Mouse (Mus musculus) MEL-GATA-1-ER (cell line): ENCODE measurements around the gene Pcgf2.
"Not testable (repeated sequence)": the region's sequence is repeated elsewhere in the genome, so short reads cannot be mapped to it uniquely, and the experiment has no call there.

Source experiments
- DNase-seq: peaks from one replicate; pipeline ENCODE4 v3.0.0-alpha.2; 2012; ENCODE audit warnings: low read depth; ENCODE audit errors: extremely low read depth

The Pcgf2 gene

DNA sequence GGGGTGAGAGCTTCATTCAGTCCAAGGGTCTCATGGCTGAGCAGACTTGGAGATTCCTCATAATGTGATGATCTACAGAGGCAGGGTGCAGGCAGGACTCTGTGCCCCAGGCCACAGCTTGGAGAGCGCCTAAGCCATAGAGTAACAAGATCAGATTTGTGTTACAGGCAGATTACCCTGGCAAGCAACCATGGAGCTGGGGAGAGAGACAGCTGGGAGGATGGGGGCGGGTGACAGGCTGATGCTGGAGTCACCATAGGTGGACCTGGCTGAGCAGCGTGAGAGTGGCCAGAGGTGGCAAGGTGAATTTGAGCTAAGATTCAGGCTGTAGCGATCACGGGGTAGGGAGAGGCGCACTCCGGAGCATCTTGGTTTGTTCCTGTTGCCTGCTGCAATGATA, 32.1 kb downstream of the Pcgf2 start:
- no peak for DNase-seq

DNA sequence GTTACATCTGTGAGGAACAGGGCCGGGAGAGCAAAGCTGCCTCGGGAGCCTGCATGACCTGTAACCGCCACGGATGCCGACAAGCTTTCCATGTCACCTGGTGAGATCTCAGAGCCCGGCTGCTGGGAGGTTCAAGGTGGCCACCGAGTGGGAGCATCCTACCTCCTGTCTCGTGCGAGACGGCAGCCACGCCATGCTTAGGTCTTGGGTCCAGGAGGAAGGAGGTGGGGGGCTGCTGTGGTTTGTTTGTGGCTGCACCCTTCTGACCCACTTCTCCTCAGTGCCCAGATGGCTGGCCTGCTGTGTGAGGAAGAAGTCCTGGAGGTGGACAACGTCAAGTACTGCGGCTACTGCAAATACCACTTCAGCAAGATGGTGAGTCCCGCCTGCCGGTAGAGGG, 33.5 kb downstream of the Pcgf2 start:
- no peak for DNase-seq

- DNase-seq, result no peak
Measured at GRCm38 (mm10) chr11:97666221-97666620, 34.1 kb downstream of the Pcgf2 start.

DNA sequence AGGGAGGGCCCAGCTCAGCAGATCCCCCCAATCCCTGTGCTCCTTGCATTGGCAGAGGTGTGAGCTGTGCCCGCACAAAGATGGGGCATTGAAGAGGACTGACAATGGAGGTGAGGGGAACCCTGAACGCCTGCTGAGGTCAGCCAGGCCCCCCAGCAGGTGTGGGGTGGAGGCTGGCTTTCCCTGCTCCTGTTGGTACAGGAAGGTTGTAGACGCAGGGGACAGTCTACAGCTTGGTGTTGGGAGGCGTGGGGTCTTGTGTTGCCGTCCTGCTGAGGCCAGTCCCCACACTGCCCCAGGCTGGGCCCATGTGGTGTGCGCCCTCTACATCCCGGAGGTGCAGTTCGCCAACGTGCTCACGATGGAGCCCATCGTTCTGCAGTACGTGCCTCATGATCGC, 34.9 kb downstream of the Pcgf2 start:
- no peak for DNase-seq

- DNase-seq, result no peak
Measured at GRCm38 (mm10) chr11:97664771-97665240, 35.5 kb downstream of the Pcgf2 start.

DNA sequence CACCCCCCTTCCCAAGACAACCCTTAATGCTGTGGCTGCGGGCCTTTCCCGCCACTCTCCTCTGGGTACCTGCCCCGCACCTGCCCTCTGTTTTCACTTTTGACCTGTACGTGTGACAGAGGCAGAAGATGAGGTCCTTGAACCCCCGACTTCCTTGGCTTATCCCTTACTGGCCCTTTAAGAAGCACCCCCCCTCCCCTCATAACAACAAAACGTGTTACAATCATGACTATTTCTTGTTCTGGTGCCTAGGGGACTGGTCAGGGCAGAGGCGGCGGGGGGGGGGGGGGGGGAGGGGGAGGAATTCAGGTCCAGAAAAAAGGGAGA, 36.0 kb downstream of the Pcgf2 start:
- no peak for DNase-seq

- DNase-seq, result no peak
Measured at GRCm38 (mm10) chr11:97663528-97664338, 36.6 kb downstream of the Pcgf2 start.

- no peak for DNase-seq
Measured at GRCm38 (mm10) chr11:97662893-97663527, 37.3 kb downstream of the Pcgf2 start, which contains the start of gene Mllt6. Gene Mllt6 (plus strand): TSS chr11:97663414.

GRCm38 (mm10) chr11:97662207-97662892, 37.9 kb downstream of the Pcgf2 start:
- DNase-seq, result no peak

- no peak for DNase-seq
Measured at GRCm38 (mm10) chr11:97661648-97662133, 38.6 kb downstream of the Pcgf2 start.

GRCm38 (mm10) chr11:97660734-97661647, 39.3 kb downstream of the Pcgf2 start:
- DNase-seq, result no peak

GRCm38 (mm10) chr11:97659990-97660714, 40.1 kb downstream of the Pcgf2 start:
- DNase-seq, result peak; percentile 41

- DNase-seq, result no peak
Measured at GRCm38 (mm10) chr11:97659267-97659989, 40.9 kb downstream of the Pcgf2 start.

- DNase-seq, result peak; percentile 51
Measured at GRCm38 (mm10) chr11:97658751-97659266, 41.5 kb downstream of the Pcgf2 start.

DNA sequence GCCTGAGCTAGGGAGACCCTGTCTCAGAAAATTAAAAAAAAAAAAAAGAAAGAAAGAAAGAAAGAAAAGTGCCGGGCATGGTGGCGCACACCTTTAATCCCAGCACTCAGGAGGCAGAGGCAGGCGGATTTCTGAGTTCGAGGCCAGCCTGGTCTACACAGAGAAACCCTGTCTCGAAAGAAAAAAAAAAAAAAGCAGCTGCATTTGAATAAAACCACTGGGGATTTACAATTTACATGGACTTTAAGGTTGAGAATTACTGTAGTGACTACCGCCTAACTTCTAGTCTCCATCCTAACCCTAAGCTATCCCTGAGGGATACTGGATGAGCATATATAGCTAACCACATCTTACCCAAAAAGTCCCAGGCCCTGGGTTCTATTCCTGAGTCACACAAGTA, 42.3 kb downstream of the Pcgf2 start:
- not testable (repeated sequence) for DNase-seq

DNA sequence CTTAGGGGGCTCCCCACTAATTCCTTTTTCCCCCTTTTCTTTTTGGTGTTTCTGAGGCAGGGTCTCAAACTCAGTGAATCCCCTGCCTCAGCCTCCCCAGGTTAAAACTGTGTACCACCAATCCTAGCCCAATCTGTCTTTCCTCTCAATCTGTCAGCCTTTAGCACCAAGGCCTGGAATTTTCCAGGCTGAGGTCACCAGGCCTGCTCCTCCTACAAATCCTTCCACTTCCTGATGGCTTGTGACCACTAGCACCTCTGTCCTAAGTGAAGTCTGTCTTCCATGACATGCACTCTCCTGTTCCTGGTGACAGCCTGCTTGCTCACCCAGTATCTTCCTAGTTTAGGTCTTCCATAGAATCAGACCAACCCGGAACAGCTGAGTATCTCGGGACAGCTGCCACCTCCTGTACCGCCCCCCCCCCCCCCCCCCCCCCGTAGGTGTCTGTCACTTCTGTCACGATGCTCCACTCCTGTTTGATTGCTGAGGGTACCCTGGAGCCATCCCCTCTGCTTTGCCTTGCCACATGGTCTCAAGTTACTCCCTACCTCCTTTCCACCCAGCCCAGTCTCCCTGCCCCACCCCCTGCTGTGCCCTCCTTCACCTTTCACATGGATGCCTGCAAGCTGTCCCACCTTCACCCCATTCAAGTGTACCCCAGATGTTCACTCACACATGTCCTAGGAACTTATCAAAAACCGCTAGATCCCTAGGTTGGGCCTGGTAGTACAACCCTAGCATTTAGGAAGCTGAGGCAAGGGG, 42.9 kb downstream of the Pcgf2 start:
- DNase-seq, result no peak

DNA sequence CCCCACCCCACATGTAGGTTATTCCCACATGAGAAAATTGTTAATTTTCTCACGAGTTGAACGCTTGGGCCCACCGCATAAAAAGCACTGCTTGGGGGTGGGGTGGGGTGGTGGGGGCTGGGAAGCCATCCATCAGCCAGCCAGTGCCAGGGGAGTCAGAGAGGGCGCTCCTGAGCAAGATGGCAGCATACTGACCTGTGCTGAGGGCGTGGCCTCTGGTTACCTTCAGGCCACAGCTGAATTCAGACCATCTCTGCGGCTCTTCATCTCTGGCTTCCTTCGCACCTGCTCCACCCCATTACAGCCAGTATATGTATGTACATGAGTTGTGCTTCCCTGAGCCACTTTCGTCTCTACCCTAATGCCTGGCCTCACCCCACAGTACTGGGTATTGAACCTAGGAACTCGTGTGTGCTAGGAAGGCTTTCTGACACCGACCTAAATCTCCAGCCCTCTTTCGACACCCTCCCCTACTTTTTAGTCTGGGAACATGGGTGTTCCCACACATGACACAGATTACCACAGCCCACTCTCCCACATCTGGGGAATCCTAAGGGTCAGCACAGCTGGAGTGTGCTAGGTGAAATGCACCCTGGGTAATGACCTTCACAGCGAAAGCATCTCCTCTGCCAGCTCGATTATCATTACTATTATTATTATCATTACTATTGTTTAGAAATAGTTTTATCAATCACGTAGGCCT, 43.9 kb downstream of the Pcgf2 start:
- DNase-seq, result no peak

DNA sequence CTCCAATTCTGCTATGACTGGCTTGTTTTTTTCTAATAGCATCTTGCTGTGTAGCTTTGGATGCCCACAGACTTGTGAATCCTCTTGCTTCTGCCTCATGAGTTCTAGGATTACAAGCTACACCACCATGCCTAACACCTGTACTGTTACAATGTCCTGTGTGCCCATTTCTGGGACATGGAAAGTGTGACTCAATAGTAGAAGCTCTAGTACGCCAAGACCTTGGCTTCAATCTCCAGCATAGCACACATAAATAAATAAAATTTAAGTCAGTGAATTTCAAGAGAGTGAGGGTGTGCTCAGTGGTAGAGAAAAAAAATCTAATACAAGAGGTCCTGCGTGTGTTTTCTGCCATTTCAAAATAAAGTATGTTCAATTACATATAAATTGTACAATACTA, 46.1 kb downstream of the Pcgf2 start:
- DNase-seq, result no peak
